22 mouse cellular contexts compared by ENCODE assay signal in genomic region chr15:97282572-97282881, GRCm38 (mm10). TPM values are rescaled to one million over a fixed set of nuclear protein-coding genes. Genes with fewer than 3 reads are reported as not detected.
DNase-seq lines count a peak whose midpoint lies in the region; ATAC-seq and TF ChIP-seq lines count a peak whose summit lies in the region.
"Had no signal": no experiment of that assay in that cellular context is flagged by ENCODE, and none has a peak within 500 bp of the region (broad histone marks: within the 10 kb centered on the region; RNA-seq: fewer than 3 reads in every experiment).

No protein-coding gene starts in this region.

- intact Hi-C loops in heart, postnatal 14 days (cut with DNase I) = no loop called here
- intact Hi-C loops in heart, postnatal 36 days (cut with DNase I) = no loop called here

- no peak overlapping the region for H3K4me3 ChIP-seq in hindbrain, embryonic 13.5 days
- no peak overlapping the region for H3K4me3 ChIP-seq in hindbrain, embryonic 11.5 days (ENCODE audit: low read depth, low read length)
- no peak overlapping the region for H3K4me3 ChIP-seq in hindbrain, embryonic 16.5 days (ENCODE audit: low read length)
- H3K4me3 ChIP-seq in hindbrain, postnatal 0 days (ENCODE audit: low read length) = no peak overlapping the region
- H3K4me3 ChIP-seq in midbrain, embryonic 14.5 days (replicated peaks; ENCODE audit: low read depth, low read length) = no peak overlapping the region
- H3K4me3 ChIP-seq: limb, embryonic 12.5 days; liver, embryonic 15.5 days had no signal

- no peak for DNase-seq in hindbrain, embryonic 11.5 days (ENCODE audit: low spot score)
- DNase-seq in hindbrain, postnatal 0 days (ENCODE audit: low spot score) = no peak
- no peak for DNase-seq in midbrain, embryonic 14.5 days
- DNase-seq in heart, postnatal 14 days = no peak
- no peak for DNase-seq in heart, postnatal 36 days
- no peak for DNase-seq in B cell, adult 2 months
- DNase-seq: adrenal gland, adult 2 months; adrenal gland, postnatal 36 days; cerebellum, adult 2 months; cerebellum, postnatal 14 days; gastrocnemius, postnatal 10 days; kidney, adult 11 months; kidney, postnatal 14 days; lung, postnatal 10 days; right cerebral cortex, postnatal 14 days had no signal

- H3K27me3 ChIP-seq in hindbrain, embryonic 13.5 days = no peaks in the 10 kb centered on the region
- no peaks in the 10 kb centered on the region for H3K27me3 ChIP-seq in hindbrain, embryonic 11.5 days (ENCODE audit: control insufficient read depth, insufficient read depth, low read length)
- H3K27me3 ChIP-seq in hindbrain, embryonic 16.5 days (replicated peaks; ENCODE audit: control insufficient read depth, insufficient read depth, low read length) = no peaks in the 10 kb centered on the region
- no peaks in the 10 kb centered on the region for H3K27me3 ChIP-seq in hindbrain, postnatal 0 days (ENCODE audit: insufficient read depth, low read length)
- H3K27me3 ChIP-seq in midbrain, embryonic 14.5 days (ENCODE audit: control insufficient read depth, insufficient read depth, low read length) = no peaks in the 10 kb centered on the region
- H3K27me3 ChIP-seq: CH12.LX; limb, embryonic 12.5 days; liver, embryonic 15.5 days had no signal

- no peak overlapping the region for H3K9ac ChIP-seq in hindbrain, embryonic 13.5 days
- H3K9ac ChIP-seq in hindbrain, embryonic 11.5 days (ENCODE audit: low read depth, low read length) = no peak overlapping the region
- H3K9ac ChIP-seq in hindbrain, embryonic 16.5 days (ENCODE audit: low read depth, low read length) = no peak overlapping the region
- H3K9ac ChIP-seq in hindbrain, postnatal 0 days (replicated peaks; ENCODE audit: low read length) = no peak overlapping the region
- H3K9ac ChIP-seq in midbrain, embryonic 14.5 days (replicated peaks; ENCODE audit: low read length) = no peak overlapping the region; the same call in 1 of the 2 replicates
- H3K9ac ChIP-seq: limb, embryonic 12.5 days; liver, embryonic 15.5 days had no signal

- ATAC-seq in hindbrain, embryonic 13.5 days (ENCODE audit: low FRiP score) = no peak
- ATAC-seq in hindbrain, embryonic 11.5 days (ENCODE audit: low FRiP score) = no peak
- 0 out of 2 replicates have a peak, but pooled peaks have one; percentile 11 for ATAC-seq in hindbrain, embryonic 16.5 days
- ATAC-seq in hindbrain, postnatal 0 days = 0 out of 2 replicates have a peak, but pooled peaks have one; percentile 21
- ATAC-seq in midbrain, embryonic 14.5 days (ENCODE audit: low FRiP score, low TSS enrichment) = no peak
- ATAC-seq: activated CD4-positive, CD25-positive, alpha-beta regulatory T cell, adult 4 months; inflammation-experienced regulatory T-cells, adult 6 months had no signal

- H3K9me3 ChIP-seq in hindbrain, embryonic 13.5 days = no peaks in the 10 kb centered on the region
- H3K9me3 ChIP-seq in hindbrain, embryonic 11.5 days (ENCODE audit: control insufficient read depth, low read length) = no peaks in the 10 kb centered on the region
- H3K9me3 ChIP-seq in hindbrain, embryonic 16.5 days (ENCODE audit: control insufficient read depth, low read length) = no peaks in the 10 kb centered on the region
- H3K9me3 ChIP-seq in hindbrain, postnatal 0 days (ENCODE audit: low read length) = no peaks in the 10 kb centered on the region
- H3K9me3 ChIP-seq in midbrain, embryonic 14.5 days (ENCODE audit: control insufficient read depth, low read length) = no peaks in the 10 kb centered on the region
- H3K9me3 ChIP-seq: limb, embryonic 12.5 days; liver, embryonic 15.5 days had no signal

- no peaks in the 10 kb centered on the region for H3K36me3 ChIP-seq in hindbrain, embryonic 13.5 days
- H3K36me3 ChIP-seq in hindbrain, embryonic 11.5 days (ENCODE audit: control insufficient read depth, insufficient read depth, low read length) = no peaks in the 10 kb centered on the region
- no peaks in the 10 kb centered on the region for H3K36me3 ChIP-seq in hindbrain, embryonic 16.5 days (ENCODE audit: control insufficient read depth, insufficient read depth, low read length)
- H3K36me3 ChIP-seq in hindbrain, postnatal 0 days (ENCODE audit: insufficient read depth, low read length) = no peaks in the 10 kb centered on the region
- no peaks in the 10 kb centered on the region for H3K36me3 ChIP-seq in midbrain, embryonic 14.5 days (ENCODE audit: control insufficient read depth, insufficient read depth, low read length)
- H3K36me3 ChIP-seq: limb, embryonic 12.5 days; liver, embryonic 15.5 days had no signal

- H3K4me2 ChIP-seq in hindbrain, embryonic 13.5 days = no peak overlapping the region
- H3K4me2 ChIP-seq in hindbrain, embryonic 11.5 days (replicated peaks; ENCODE audit: low read depth, low read length) = no peak overlapping the region
- H3K4me2 ChIP-seq in hindbrain, embryonic 16.5 days (ENCODE audit: low read length) = no peak overlapping the region
- H3K4me2 ChIP-seq in hindbrain, postnatal 0 days (ENCODE audit: low read depth, low read length) = no peak overlapping the region
- H3K4me2 ChIP-seq in midbrain, embryonic 14.5 days (ENCODE audit: low read length) = 0 out of 2 replicates have a peak overlapping the region, but pooled peaks have one; percentile 5
- H3K4me2 ChIP-seq: limb, embryonic 12.5 days; liver, embryonic 15.5 days had no signal

- peak overlapping the region; percentile 40; the same call in 1 of the 2 replicates for H3K27ac ChIP-seq in hindbrain, embryonic 13.5 days
- no peak overlapping the region for H3K27ac ChIP-seq in hindbrain, embryonic 11.5 days (ENCODE audit: low read depth, low read length)
- peak overlapping the region; percentile 55; the same call in 1 of the 2 replicates for H3K27ac ChIP-seq in hindbrain, embryonic 16.5 days (ENCODE audit: low read depth, low read length)
- peak overlapping the region; percentile 42; the same call in 1 of the 2 replicates for H3K27ac ChIP-seq in hindbrain, postnatal 0 days
- peak overlapping the region; percentile 54; the same call in 1 of the 2 replicates for H3K27ac ChIP-seq in midbrain, embryonic 14.5 days (replicated peaks; ENCODE audit: low read depth, low read length)
- H3K27ac ChIP-seq: limb, embryonic 12.5 days; liver, embryonic 15.5 days had no signal

- peaks cover 13% of the 10 kb centered on the region for H3K4me1 ChIP-seq in hindbrain, embryonic 13.5 days (replicated peaks)
- H3K4me1 ChIP-seq in hindbrain, embryonic 11.5 days (replicated peaks; ENCODE audit: control insufficient read depth, insufficient read depth, low read length) = no peaks in the 10 kb centered on the region
- no peaks in the 10 kb centered on the region; the same call in 1 of the 2 replicates for H3K4me1 ChIP-seq in hindbrain, embryonic 16.5 days (ENCODE audit: control insufficient read depth, insufficient read depth, low read depth, low read length)
- no peaks in the 10 kb centered on the region for H3K4me1 ChIP-seq in hindbrain, postnatal 0 days (ENCODE audit: insufficient read depth, low read length)
- H3K4me1 ChIP-seq in midbrain, embryonic 14.5 days (ENCODE audit: control insufficient read depth, insufficient read depth, low read length) = peaks cover 13% of the 10 kb centered on the region; the same call in 1 of the 2 replicates
- H3K4me1 ChIP-seq: liver, embryonic 15.5 days had no signal

- WGBS in hindbrain, embryonic 13.5 days = 75% methylated on average over 6 of the region's 6 CpGs
- WGBS in hindbrain, embryonic 11.5 days = 83% methylated on average over 6 of the region's 6 CpGs
- 63% methylated on average over 6 of the region's 6 CpGs for WGBS in hindbrain, embryonic 16.5 days
- WGBS in hindbrain, postnatal 0 days = 52% methylated on average over 6 of the region's 6 CpGs
- 33% methylated on average over 6 of the region's 6 CpGs for WGBS in midbrain, embryonic 14.5 days

- TF ChIP-seq CTCF in hindbrain, postnatal 0 days (IDR thresholded peaks at IDR 0.05; ENCODE audit: low read depth) = no peak

RNA-seq across cellular contexts. Expression of gene Amigo2, which starts 35.4 kb away (rescaled TPM):
- 7.2 and 8.7 TPM in 2 replicates for polyA plus RNA-seq in hindbrain, embryonic 13.5 days (2015; fragmentation: Nextera tagmentation; extraction: Ambion mirVana)
- 6.0 and 9.3 TPM in 2 replicates for polyA plus RNA-seq in hindbrain, embryonic 11.5 days (2014; fragmentation: Nextera tagmentation; extraction: Ambion mirVana)
- polyA plus RNA-seq in hindbrain, embryonic 16.5 days (2015; fragmentation: Nextera tagmentation; extraction: Ambion mirVana) = 10.8 and 11.3 TPM in 2 replicates
- total RNA-seq in hindbrain, postnatal 0 days (2014; rRNA removed) = 13.2 and 15.5 TPM in 2 replicates
- 10.4 and 10.5 TPM in 2 replicates for polyA plus RNA-seq in hindbrain, postnatal 0 days (2015; fragmentation: Nextera tagmentation; extraction: Ambion mirVana)
- polyA plus RNA-seq in midbrain, embryonic 14.5 days (2014; fragmentation: Nextera tagmentation; extraction: Ambion mirVana) = 16.7 and 16.9 TPM in 2 replicates
- 1 to 10 TPM; 7.4 to 8.4 TPM for total RNA-seq in heart, postnatal 14 days (2021)
- 1 to 10 TPM; 4.9 to 6.0 TPM for total RNA-seq in heart, postnatal 36 days (2021)

RNA-seq across cellular contexts. Expression of gene Pced1b, which starts 35.6 kb away (rescaled TPM):
- 4.2 and 4.5 TPM in 2 replicates for polyA plus RNA-seq in hindbrain, embryonic 13.5 days (2015; fragmentation: Nextera tagmentation; extraction: Ambion mirVana)
- polyA plus RNA-seq in hindbrain, embryonic 11.5 days (2014; fragmentation: Nextera tagmentation; extraction: Ambion mirVana) = 3.2 and 3.4 TPM in 2 replicates
- polyA plus RNA-seq in hindbrain, embryonic 16.5 days (2015; fragmentation: Nextera tagmentation; extraction: Ambion mirVana) = 4.5 and 4.9 TPM in 2 replicates
- 2.7 and 6.7 TPM in 2 replicates for total RNA-seq in hindbrain, postnatal 0 days (2014; rRNA removed)
- polyA plus RNA-seq in hindbrain, postnatal 0 days (2015; fragmentation: Nextera tagmentation; extraction: Ambion mirVana) = 4.7 and 5.0 TPM in 2 replicates
- 4.7 and 5.7 TPM in 2 replicates for polyA plus RNA-seq in midbrain, embryonic 14.5 days (2014; fragmentation: Nextera tagmentation; extraction: Ambion mirVana)
- total RNA-seq in heart, postnatal 14 days (2021) = 1 to 10 TPM; 5.5 to 6.2 TPM
- 1 to 10 TPM; 2.9 to 4.2 TPM for total RNA-seq in heart, postnatal 36 days (2021)

Comparison
In these comparisons a context has a peak if more than half of its experiments do, and no peak if none do; other contexts are left out.
1. ATAC-seq: peak in hindbrain, embryonic 16.5 days (single experiment) and hindbrain, postnatal 0 days (single experiment); none in hindbrain, embryonic 13.5 days (single experiment), hindbrain, embryonic 11.5 days (single experiment) and midbrain, embryonic 14.5 days (single experiment).